Comparison of ENCODE assay signal across 7 mouse cellular contexts in the genomic region with DNA sequence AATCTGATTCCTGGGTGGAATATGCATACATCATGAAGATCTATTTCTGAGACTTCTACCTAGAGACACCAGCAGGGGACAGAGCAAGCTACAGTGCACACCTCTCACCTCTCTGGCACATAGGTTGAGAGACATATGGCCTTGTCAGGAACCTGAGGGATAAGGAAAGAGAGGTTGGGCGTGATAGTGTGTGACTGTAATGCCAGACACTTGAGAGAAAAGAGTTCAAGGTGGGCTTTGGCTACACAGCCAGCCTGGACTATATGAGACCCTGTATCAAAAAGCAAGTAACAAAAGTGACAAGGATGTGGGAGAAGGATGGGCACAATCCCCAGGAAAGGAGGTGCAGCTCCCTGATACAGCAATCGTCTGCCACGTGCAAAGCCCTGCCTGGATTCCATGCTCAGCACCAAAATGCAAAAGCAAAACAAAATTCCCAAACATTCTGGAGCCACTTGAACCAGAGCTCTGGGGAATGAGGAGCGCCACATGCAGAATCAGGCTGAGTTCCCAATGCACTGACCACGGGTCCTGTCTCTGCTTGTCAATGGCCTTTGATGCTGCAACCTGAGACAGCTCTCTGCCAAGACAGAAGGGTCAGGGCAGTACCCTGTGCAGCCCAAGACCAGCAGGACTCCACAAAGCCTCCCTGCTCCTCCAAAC. TPM values are rescaled to one million over a fixed set of nuclear protein-coding genes. Genes with fewer than 3 reads are reported as not detected.
A peak's percentile ranks its signal among the peaks of the same experiment; 100 is the strongest.
DNase-seq lines count a peak whose midpoint lies in the region; ATAC-seq lines count a peak whose summit lies in the region.

No protein-coding gene starts in this region.

- H3K9ac ChIP-seq in lung, embryonic 15.5 days, result peak overlapping the region; percentile 96
- H3K9ac ChIP-seq in hindbrain, embryonic 11.5 days (ENCODE audit: low read depth, low read length), result peak overlapping the region; percentile 97

- peaks cover 72% of the 10 kb centered on the region for H3K4me1 ChIP-seq in lung, embryonic 15.5 days
- H3K4me1 ChIP-seq in hindbrain, embryonic 11.5 days (replicated peaks; ENCODE audit: control insufficient read depth, insufficient read depth, low read length), result peaks cover 20% of the 10 kb centered on the region

- peak overlapping the region; percentile 71 for H3K4me2 ChIP-seq in lung, embryonic 15.5 days
- H3K4me2 ChIP-seq in hindbrain, embryonic 11.5 days (replicated peaks; ENCODE audit: low read depth, low read length), result peak overlapping the region; percentile 77

- no peaks in the 10 kb centered on the region for H3K27me3 ChIP-seq in lung, embryonic 15.5 days
- no peaks in the 10 kb centered on the region for H3K27me3 ChIP-seq in hindbrain, embryonic 11.5 days (ENCODE audit: control insufficient read depth, insufficient read depth, low read length)

- no peak for DNase-seq in lung, postnatal 25 days (ENCODE audit: low spot score)
- DNase-seq in cerebellum, postnatal 25 days, result peak; percentile 62 to 71
- no peak for DNase-seq in hindbrain, embryonic 11.5 days (ENCODE audit: low spot score)
- DNase-seq in mesoderm, embryonic 11.5 days (ENCODE audit: low read depth, low spot score), result peak; percentile 13
- DNase-seq in frontal cortex, postnatal 25 days (ENCODE audit: low spot score in 2 of 2), result no peak
- DNase-seq in left cerebral cortex, adult 8-10 months (ENCODE audit: low spot score in 2 of 2), result no peak

- H3K27ac ChIP-seq in lung, embryonic 15.5 days, result peak overlapping the region; percentile 98
- H3K27ac ChIP-seq in hindbrain, embryonic 11.5 days (ENCODE audit: low read depth, low read length), result no peak overlapping the region

- H3K36me3 ChIP-seq in lung, embryonic 15.5 days, result peaks cover 15% of the 10 kb centered on the region
- 0 out of 2 replicates have a peak, but pooled peaks cover 4% of the 10 kb centered on the region for H3K36me3 ChIP-seq in hindbrain, embryonic 11.5 days (ENCODE audit: control insufficient read depth, insufficient read depth, low read length)

- peak overlapping the region; percentile 90 for H3K4me3 ChIP-seq in lung, embryonic 15.5 days
- peak overlapping the region; percentile 99 for H3K4me3 ChIP-seq in hindbrain, embryonic 11.5 days (ENCODE audit: low read depth, low read length)

- no peaks in the 10 kb centered on the region for H3K9me3 ChIP-seq in lung, embryonic 15.5 days
- no peaks in the 10 kb centered on the region for H3K9me3 ChIP-seq in hindbrain, embryonic 11.5 days (ENCODE audit: control insufficient read depth, low read length)

- 21% methylated on average over 5 of the region's 5 CpGs for WGBS in lung, embryonic 15.5 days
- 40% methylated on average over 5 of the region's 5 CpGs for WGBS in hindbrain, embryonic 11.5 days

- ATAC-seq in lung, embryonic 15.5 days (ENCODE audit: borderline replicate concordance, extremely low read depth, low FRiP score, low TSS enrichment), result no peak
- no peak for ATAC-seq in hindbrain, embryonic 11.5 days (ENCODE audit: low FRiP score)

RNA-seq across cellular contexts. Expression of gene Smarcd2, which starts 1.5 kb away (rescaled TPM):
- polyA plus RNA-seq in lung, embryonic 15.5 days (2015; fragmentation: Nextera tagmentation; extraction: Ambion mirVana), result 79.1 and 81.6 TPM in 2 replicates
- polyA plus RNA-seq in hindbrain, embryonic 11.5 days (2014; fragmentation: Nextera tagmentation; extraction: Ambion mirVana), result 31.6 and 33.2 TPM in 2 replicates
- total RNA-seq in left cerebral cortex, adult 8-10 months (2022), result 10 to 100 TPM; 12.2 to 20.5 (median 19.4) TPM

RNA-seq across cellular contexts. Expression of gene Tcam1, which starts 5.2 kb away (rescaled TPM):
- 0.23 and 0.24 TPM in 2 replicates for polyA plus RNA-seq in lung, embryonic 15.5 days (2015; fragmentation: Nextera tagmentation; extraction: Ambion mirVana)
- 0.08 and 0.35 TPM in 2 replicates for polyA plus RNA-seq in hindbrain, embryonic 11.5 days (2014; fragmentation: Nextera tagmentation; extraction: Ambion mirVana)
- under 1 TPM in 3 of 4 experiments, not detected in 1; 0.14 to 0.17 (median 0.16) TPM for total RNA-seq in left cerebral cortex, adult 8-10 months (2022)

RNA-seq across cellular contexts. Expression of gene Psmc5, which starts 15.3 kb away (rescaled TPM):
- 271 and 275 TPM in 2 replicates for polyA plus RNA-seq in lung, embryonic 15.5 days (2015; fragmentation: Nextera tagmentation; extraction: Ambion mirVana)
- polyA plus RNA-seq in hindbrain, embryonic 11.5 days (2014; fragmentation: Nextera tagmentation; extraction: Ambion mirVana), result 381 and 414 TPM in 2 replicates
- total RNA-seq in left cerebral cortex, adult 8-10 months (2022), result 100 to 1,000 TPM; 185 to 217 (median 197) TPM

RNA-seq across cellular contexts. Expression of gene Ftsj3, which starts 15.4 kb away (rescaled TPM):
- 50.2 and 54.1 TPM in 2 replicates for polyA plus RNA-seq in lung, embryonic 15.5 days (2015; fragmentation: Nextera tagmentation; extraction: Ambion mirVana)
- polyA plus RNA-seq in hindbrain, embryonic 11.5 days (2014; fragmentation: Nextera tagmentation; extraction: Ambion mirVana), result 59.4 and 61.2 TPM in 2 replicates
- total RNA-seq in left cerebral cortex, adult 8-10 months (2022), result 10 to 100 TPM; 24.2 to 34.4 (median 29.6) TPM

RNA-seq across cellular contexts. Expression of gene Gh, which starts 30.4 kb away (rescaled TPM):
- polyA plus RNA-seq in lung, embryonic 15.5 days (2015; fragmentation: Nextera tagmentation; extraction: Ambion mirVana), result not detected in 2 replicates
- polyA plus RNA-seq in hindbrain, embryonic 11.5 days (2014; fragmentation: Nextera tagmentation; extraction: Ambion mirVana), result not detected in 2 replicates
- 10 to 100 TPM in 1 of 4 experiments, 1 to 10 TPM in 1, not detected in 2; 1.1 to 16.8 TPM for total RNA-seq in left cerebral cortex, adult 8-10 months (2022)

Comparison
In these comparisons a context has a peak if more than half of its experiments do, and no peak if none do; other contexts are left out.
1. DNase-seq: peak in cerebellum, postnatal 25 days (2 of 2) and mesoderm, embryonic 11.5 days (single experiment); none in lung, postnatal 25 days (single experiment), hindbrain, embryonic 11.5 days (single experiment), frontal cortex, postnatal 25 days (0 of 2) and left cerebral cortex, adult 8-10 months (0 of 2).